ENCODE assay signal across 17 mouse cellular contexts in the genomic region with DNA sequence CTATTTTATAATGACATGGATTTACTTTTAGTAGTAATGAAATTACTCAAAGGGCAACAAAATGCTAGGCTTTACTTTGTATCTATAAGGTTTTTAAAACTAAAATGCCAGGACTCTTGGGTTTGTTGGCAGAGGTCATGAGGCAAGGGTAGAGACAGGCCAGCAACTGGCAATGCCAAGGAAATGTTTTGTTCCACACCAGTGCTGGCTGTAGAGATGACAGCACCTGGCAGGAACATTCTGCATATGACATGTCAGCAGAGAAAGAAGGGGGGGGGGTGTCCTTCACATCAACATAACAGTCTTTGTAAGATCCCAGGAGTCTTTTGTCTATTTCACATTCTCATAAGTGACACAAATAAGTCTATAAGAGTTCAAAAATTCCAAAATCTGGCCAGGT.
"Had no signal": no experiment of that assay in that cellular context is flagged by ENCODE, and none has a peak within 500 bp of the region (broad histone marks: within the 10 kb centered on the region; RNA-seq: fewer than 3 reads in every experiment).

No protein-coding gene starts in this region.

- H3K4me3 ChIP-seq: midbrain, embryonic 10.5 days; midbrain, embryonic 12.5 days; myocyte; neural tube, embryonic 13.5 days; neural tube, embryonic 15.5 days had no signal

- H3K27ac ChIP-seq: midbrain, embryonic 10.5 days; midbrain, embryonic 12.5 days; neural tube, embryonic 13.5 days; neural tube, embryonic 15.5 days had no signal

- DNase-seq: lung, adult 18-20 months; lung, postnatal 10 days; lung, postnatal 4 days; midbrain, embryonic 14.5 days; retina, postnatal 1 day; right cerebral cortex, adult 18-20 months; right cerebral cortex, postnatal 25 days; right cerebral cortex, postnatal 4 days; spleen, adult 18-20 months; thymus, adult 18-20 months; thymus, postnatal 14 days; thymus, postnatal 36 days had no signal
